Mouse (Mus musculus) olfactory bulb, adult 2 months (tissue): ENCODE measurements around the gene Hnrnpa2b1.

Source experiments
- CTCF ChIP-seq: fragments of 200-500 bp; IDR thresholded peaks from 2 replicates; pipeline ENCODE4 v1.5.1; 2012; ENCODE audit warnings: low read depth, mild to moderate bottlenecking, low read length, moderate library complexity; ENCODE audit not compliant: insufficient read depth
- POLR2A ChIP-seq: fragments of 200-500 bp; IDR thresholded peaks from 2 replicates; pipeline ENCODE4 v1.6.1; 2012; ENCODE audit warnings: mild to moderate bottlenecking, low read depth, low read length, moderate library complexity; ENCODE audit not compliant: insufficient read depth

GRCm38 (mm10) chr6:51456198-51456597, 13.5 kb downstream of the Hnrnpa2b1 start:
- TF ChIP-seq POLR2A (no peak), CTCF (no peak)
